Mouse (Mus musculus): ENCODE data around the gene Ncoa1. TPM values are rescaled to one million over a fixed set of nuclear protein-coding genes. Genes with fewer than 3 reads are reported as not detected.
"Not testable (repeated sequence)": the region's sequence is repeated elsewhere in the genome, so short reads cannot be mapped to it uniquely, and the experiment has no call there.

Ncoa1 gene
- polyA plus RNA-seq, 1 experiment from 2014 or later = 7.9 TPM

GRCm38 (mm10) chr12:4267765-4268164 is 209.2 kb downstream of the Ncoa1 start:
- ATAC-seq (ENCODE audit: insufficient number of reproducible peaks, low FRiP score, low TSS enrichment, low read depth) = no peak
- DNase-seq (ENCODE audit: low spot score) = no peak
- H3K4me3 ChIP-seq (ENCODE audit: low read depth, low read length) = no peak overlapping the region
- H3K36me3 ChIP-seq (ENCODE audit: control insufficient read depth, insufficient read depth, low read length) = no peaks in the 10 kb centered on the region
- no peak overlapping the region for H3K27ac ChIP-seq (replicated peaks; ENCODE audit: low read depth, low read length)
- no peaks in the 10 kb centered on the region for H3K9me3 ChIP-seq (ENCODE audit: control insufficient read depth, low read length)
- no peak overlapping the region for H3K4me2 ChIP-seq (ENCODE audit: low read depth, severe bottlenecking)
- 96% methylated on average over 4 of the region's 4 CpGs for WGBS
- H3K9ac ChIP-seq (ENCODE audit: low read length) = no peak overlapping the region
- H3K27me3 ChIP-seq (ENCODE audit: control insufficient read depth, insufficient read depth, low read length) = no peaks in the 10 kb centered on the region
- H3K4me1 ChIP-seq (ENCODE audit: control insufficient read depth, insufficient read depth, low read length) = no peaks in the 10 kb centered on the region

DNA sequence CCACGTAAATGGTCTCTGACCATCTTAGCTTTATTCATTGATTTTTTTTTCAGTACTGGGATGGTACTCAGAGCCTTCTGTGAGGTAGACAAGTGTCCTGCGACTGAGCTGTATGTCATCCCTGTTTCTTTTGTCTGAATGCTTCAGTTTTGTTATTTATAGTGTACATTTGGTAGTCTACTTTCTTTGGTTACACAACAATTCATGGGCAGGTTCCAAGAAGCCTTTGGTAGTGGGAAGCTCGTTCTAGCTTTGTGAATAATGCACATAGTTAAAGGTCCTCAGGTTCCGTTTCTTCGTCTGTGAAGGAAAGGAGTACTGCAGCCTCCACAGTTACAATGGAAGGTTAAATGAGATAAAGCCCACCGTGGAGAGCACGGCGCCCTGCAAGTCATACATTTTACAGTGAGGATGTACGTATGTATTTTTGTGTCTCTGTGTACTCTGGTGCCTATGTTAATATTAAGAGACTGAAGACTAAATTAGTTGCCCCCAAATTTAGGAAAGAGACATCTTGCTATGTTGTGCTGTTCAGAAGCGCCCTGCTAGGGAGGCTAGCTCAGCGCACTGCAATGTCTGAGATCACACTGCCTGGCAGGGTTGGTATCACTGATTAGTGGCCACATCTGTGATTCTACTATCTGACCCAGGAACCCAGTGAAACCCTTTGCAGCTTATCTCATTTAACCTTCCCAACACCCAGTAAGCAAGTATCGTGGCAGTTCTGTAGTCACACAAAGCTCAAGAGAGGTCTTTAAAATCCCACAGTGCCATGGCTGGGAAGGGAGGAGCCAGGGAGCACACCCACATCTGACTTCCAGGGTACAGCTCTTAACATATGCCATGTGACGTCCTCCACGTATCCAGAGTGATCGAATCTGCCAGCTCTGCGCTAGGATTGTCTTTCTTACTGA is 224.0 kb downstream of the Ncoa1 start:
- Histone ChIP-seq H3K4me2 (ENCODE audit: low read depth, severe bottlenecking) (no peak overlapping the region), H3K27ac (replicated peaks; ENCODE audit: low read depth, low read length) (no peak overlapping the region), H3K4me3 (ENCODE audit: low read depth, low read length) (no peak overlapping the region), H3K9ac (ENCODE audit: low read length) (no peak overlapping the region), H3K27me3 (ENCODE audit: control insufficient read depth, insufficient read depth, low read length) (no peaks in the 10 kb centered on the region), H3K9me3 (ENCODE audit: control insufficient read depth, low read length) (no peaks in the 10 kb centered on the region), H3K36me3 (ENCODE audit: control insufficient read depth, insufficient read depth, low read length) (no peaks in the 10 kb centered on the region), H3K4me1 (ENCODE audit: control insufficient read depth, insufficient read depth, low read length) (no peaks in the 10 kb centered on the region)
- ATAC-seq (ENCODE audit: insufficient number of reproducible peaks, low FRiP score, low TSS enrichment, low read depth) (no peak), DNase-seq (ENCODE audit: low spot score) (no peak)
- 90% methylated on average over 16 of the region's 16 CpGs for WGBS

DNA sequence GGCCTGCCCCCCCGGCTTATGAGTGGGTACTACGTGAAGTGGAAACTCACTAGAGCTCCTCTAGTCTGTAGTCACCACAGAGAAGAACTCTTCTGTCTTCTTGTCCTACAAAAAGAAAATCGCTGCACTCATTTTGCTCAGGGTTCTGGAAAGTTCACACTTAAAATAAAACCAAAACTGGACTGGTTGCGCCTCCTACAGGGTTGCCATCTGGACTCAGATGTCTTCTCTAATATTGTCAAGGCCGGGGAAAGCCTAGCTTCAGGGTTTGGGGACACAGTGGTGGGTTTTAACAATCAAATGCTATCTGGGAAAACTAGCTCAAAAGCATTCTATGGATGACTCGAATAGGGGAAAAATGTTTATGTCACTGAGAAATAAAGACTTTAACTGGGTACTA is 227.2 kb downstream of the Ncoa1 start:
- no peak overlapping the region for H3K9ac ChIP-seq (ENCODE audit: low read length)
- H3K27ac ChIP-seq (replicated peaks; ENCODE audit: low read depth, low read length) = no peak overlapping the region
- no peak for ATAC-seq (ENCODE audit: insufficient number of reproducible peaks, low FRiP score, low TSS enrichment, low read depth)
- no peak for DNase-seq (ENCODE audit: low spot score)
- no peak overlapping the region for H3K4me2 ChIP-seq (ENCODE audit: low read depth, severe bottlenecking)
- H3K9me3 ChIP-seq (ENCODE audit: control insufficient read depth, low read length) = no peaks in the 10 kb centered on the region
- no peaks in the 10 kb centered on the region for H3K36me3 ChIP-seq (ENCODE audit: control insufficient read depth, insufficient read depth, low read length)
- WGBS = 86% methylated on average over 6 of the region's 6 CpGs
- no peak overlapping the region for H3K4me3 ChIP-seq (ENCODE audit: low read depth, low read length)
- H3K27me3 ChIP-seq (ENCODE audit: control insufficient read depth, insufficient read depth, low read length) = no peaks in the 10 kb centered on the region
- no peaks in the 10 kb centered on the region for H3K4me1 ChIP-seq (ENCODE audit: control insufficient read depth, insufficient read depth, low read length)

DNA sequence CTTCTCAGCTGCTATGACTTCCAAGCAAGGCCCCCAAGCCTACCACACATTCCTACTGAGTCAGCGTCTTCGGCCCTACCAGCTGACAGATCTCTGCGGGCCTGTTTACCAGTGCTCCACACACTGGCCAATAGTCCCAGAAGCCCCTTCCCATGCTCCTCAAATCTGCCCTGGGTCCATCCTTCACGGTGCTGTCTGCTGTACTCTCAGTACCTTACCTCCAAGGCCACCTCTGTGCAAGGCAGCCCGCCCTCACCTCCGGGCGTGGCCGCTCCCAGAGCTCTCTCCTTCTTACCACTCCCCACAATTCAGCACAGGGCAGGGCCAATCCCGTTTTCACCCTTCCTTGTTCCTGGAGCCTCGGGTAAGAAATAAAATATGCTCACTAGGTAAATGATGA is 231.2 kb downstream of the Ncoa1 start:
- ATAC-seq (ENCODE audit: insufficient number of reproducible peaks, low FRiP score, low TSS enrichment, low read depth) (no peak), DNase-seq (ENCODE audit: low spot score) (no peak)
- Histone ChIP-seq H3K9ac (ENCODE audit: low read length) (no peak overlapping the region), H3K4me1 (ENCODE audit: control insufficient read depth, insufficient read depth, low read length) (no peaks in the 10 kb centered on the region), H3K27me3 (ENCODE audit: control insufficient read depth, insufficient read depth, low read length) (no peaks in the 10 kb centered on the region), H3K36me3 (ENCODE audit: control insufficient read depth, insufficient read depth, low read length) (no peaks in the 10 kb centered on the region), H3K4me3 (ENCODE audit: low read depth, low read length) (no peak overlapping the region), H3K27ac (replicated peaks; ENCODE audit: low read depth, low read length) (no peak overlapping the region), H3K9me3 (ENCODE audit: control insufficient read depth, low read length) (no peaks in the 10 kb centered on the region), H3K4me2 (ENCODE audit: low read depth, severe bottlenecking) (no peak overlapping the region)
- WGBS = 81% methylated on average over 10 of the region's 10 CpGs

- H3K27ac ChIP-seq (replicated peaks; ENCODE audit: low read depth, low read length) = no peak overlapping the region
- H3K27me3 ChIP-seq (ENCODE audit: control insufficient read depth, insufficient read depth, low read length) = no peaks in the 10 kb centered on the region
- WGBS = 87% methylated on average over 2 of the region's 2 CpGs
- H3K4me1 ChIP-seq (ENCODE audit: control insufficient read depth, insufficient read depth, low read length) = no peaks in the 10 kb centered on the region
- H3K9me3 ChIP-seq (ENCODE audit: control insufficient read depth, low read length) = no peaks in the 10 kb centered on the region
- H3K4me3 ChIP-seq (ENCODE audit: low read depth, low read length) = no peak overlapping the region
- no peak for DNase-seq (ENCODE audit: low spot score)
- ATAC-seq (ENCODE audit: insufficient number of reproducible peaks, low FRiP score, low TSS enrichment, low read depth) = no peak
- H3K4me2 ChIP-seq (ENCODE audit: low read depth, severe bottlenecking) = no peak overlapping the region
- H3K36me3 ChIP-seq (ENCODE audit: control insufficient read depth, insufficient read depth, low read length) = no peaks in the 10 kb centered on the region
- no peak overlapping the region for H3K9ac ChIP-seq (ENCODE audit: low read length)
These were observed 233.2 kb downstream of the Ncoa1 start for GRCm38 (mm10) chr12:4243805-4244204.

DNA sequence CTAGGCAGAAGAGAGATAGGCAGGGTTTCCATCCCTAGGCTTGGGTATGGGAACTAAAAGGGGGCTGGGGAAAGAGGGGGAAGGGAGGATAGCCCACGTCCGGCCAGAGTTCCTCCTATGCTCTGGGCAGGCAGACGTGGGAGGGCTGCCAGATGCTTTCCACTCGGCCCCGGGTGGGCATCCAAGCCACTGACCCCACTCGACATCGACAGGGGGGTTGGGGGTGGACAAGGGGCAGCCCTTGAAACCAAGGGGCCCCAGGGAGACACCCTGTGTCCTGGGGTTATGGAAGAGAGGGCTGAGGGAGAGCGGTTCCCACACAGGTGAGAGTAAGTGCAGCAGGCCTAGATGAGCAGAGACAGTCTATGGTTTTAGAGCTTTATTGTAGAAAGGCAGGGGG is 236.7 kb downstream of the Ncoa1 start:
- H3K4me3 ChIP-seq (ENCODE audit: low read depth, low read length); H3K4me2 ChIP-seq (ENCODE audit: low read depth, severe bottlenecking); H3K9ac ChIP-seq (ENCODE audit: low read length); ATAC-seq (ENCODE audit: insufficient number of reproducible peaks, low FRiP score, low TSS enrichment, low read depth); H3K27ac ChIP-seq (replicated peaks; ENCODE audit: low read depth, low read length); DNase-seq (ENCODE audit: low spot score); H3K4me1 ChIP-seq (ENCODE audit: control insufficient read depth, insufficient read depth, low read length); H3K9me3 ChIP-seq (ENCODE audit: control insufficient read depth, low read length); H3K27me3 ChIP-seq (ENCODE audit: control insufficient read depth, insufficient read depth, low read length); H3K36me3 ChIP-seq (ENCODE audit: control insufficient read depth, insufficient read depth, low read length): not testable (repeated sequence)
- WGBS = 75% methylated on average over 8 of the region's 8 CpGs

DNA sequence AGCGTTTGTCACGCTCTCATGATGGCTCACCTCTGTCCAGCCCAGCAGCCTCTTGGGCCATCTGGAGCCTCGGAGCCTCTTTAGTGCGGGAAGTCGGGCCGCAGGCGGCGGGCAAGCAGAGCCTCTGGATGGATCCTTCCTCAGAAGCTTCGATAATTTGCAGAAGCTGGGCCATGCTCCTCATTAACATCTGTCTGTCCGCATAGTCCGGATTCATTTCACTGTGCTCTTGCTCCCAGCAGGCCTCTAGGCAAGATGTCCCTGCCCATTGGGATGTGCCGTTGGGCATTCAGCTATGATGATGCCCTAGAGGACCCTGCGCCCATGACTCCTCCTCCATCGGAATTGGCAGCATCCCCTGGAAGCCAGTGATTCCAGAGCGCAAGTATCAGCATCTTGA is 239.5 kb downstream of the Ncoa1 start:
- Histone ChIP-seq H3K36me3 (ENCODE audit: control insufficient read depth, insufficient read depth, low read length) (no peaks in the 10 kb centered on the region), H3K9ac (ENCODE audit: low read length) (no peak overlapping the region), H3K4me2 (ENCODE audit: low read depth, severe bottlenecking) (no peak overlapping the region), H3K4me1 (ENCODE audit: control insufficient read depth, insufficient read depth, low read length) (peaks cover 3% of the 10 kb centered on the region; the same call in 1 of the 2 replicates), H3K27me3 (ENCODE audit: control insufficient read depth, insufficient read depth, low read length) (no peaks in the 10 kb centered on the region), H3K4me3 (ENCODE audit: low read depth, low read length) (no peak overlapping the region), H3K27ac (replicated peaks; ENCODE audit: low read depth, low read length) (no peak overlapping the region), H3K9me3 (ENCODE audit: control insufficient read depth, low read length) (no peaks in the 10 kb centered on the region)
- DNase-seq (ENCODE audit: low spot score) = no peak
- WGBS = 96% methylated on average over 15 of the region's 15 CpGs
- ATAC-seq (ENCODE audit: insufficient number of reproducible peaks, low FRiP score, low TSS enrichment, low read depth) = no peak

- Histone ChIP-seq H3K4me1 (ENCODE audit: control insufficient read depth, insufficient read depth, low read length) (peaks cover 3% of the 10 kb centered on the region; the same call in 1 of the 2 replicates), H3K9ac (ENCODE audit: low read length) (peak within 1 kb of the TSS; percentile 73), H3K4me3 (ENCODE audit: low read depth, low read length) (peak within 1 kb of the TSS; percentile 65), H3K36me3 (ENCODE audit: control insufficient read depth, insufficient read depth, low read length) (no peaks in the 10 kb centered on the region; the same call in 1 of the 2 replicates), H3K4me2 (ENCODE audit: low read depth, severe bottlenecking) (peak within 1 kb of the TSS; percentile 62), H3K27ac (replicated peaks; ENCODE audit: low read depth, low read length) (peak within 1 kb of the TSS; percentile 52; the same call in 1 of the 2 replicates), H3K9me3 (ENCODE audit: control insufficient read depth, low read length) (no peaks in the 10 kb centered on the region), H3K27me3 (ENCODE audit: control insufficient read depth, insufficient read depth, low read length) (no peaks in the 10 kb centered on the region)
- under 1% methylated on average over 50 of the region's 50 CpGs for WGBS
- DNase-seq (ENCODE audit: low spot score) (peak; percentile 95), ATAC-seq (ENCODE audit: insufficient number of reproducible peaks, low FRiP score, low TSS enrichment, low read depth) (peak; percentile 98)
These were observed 243.1 kb downstream of the Ncoa1 start, which contains the start of the genes Ptrhd1 and Cenpo for GRCm38 (mm10) chr12:4233572-4234508. TSS of gene Ptrhd1 (plus strand) at chr12:4234027. TSS of gene Cenpo (minus strand) at chr12:4234294.
